Mouse (Mus musculus) lung, embryonic 16.5 days (tissue): Measurements from ENCODE around the gene Cdiptos. TPM values are rescaled to one million over a fixed set of nuclear protein-coding genes. Genes with fewer than 3 reads are reported as not detected.

Experiments
- ATAC-seq: fragments of 200-750 bp; cut with Nextera tagmentation; 2 replicates; pipeline ENCODE4 v1.8.0; 2017; ENCODE audit warnings: low read depth, mild to moderate bottlenecking, moderate library complexity
- H3K27ac ChIP-seq: fragments of 300-500 bp; sonication (generic); 2 replicates; pipeline ENCODE4 v1.5.1; 2014; ENCODE audit warnings: mild to moderate bottlenecking, control low read depth, low read length
- H3K27me3 ChIP-seq: fragments of 300-500 bp; sonication (generic); 2 replicates; pipeline ENCODE4 v1.6.1; 2014; ENCODE audit warnings: low read depth, low read length, mixed read lengths; ENCODE audit not compliant: control insufficient read depth, insufficient read depth
- H3K36me3 ChIP-seq: fragments of 300-500 bp; sonication (generic); 2 replicates; pipeline ENCODE4 v1.6.1; 2014; ENCODE audit warnings: low read length; ENCODE audit not compliant: control insufficient read depth, insufficient read depth
- H3K4me1 ChIP-seq: fragments of 300-500 bp; sonication (generic); replicated peaks from 2 replicates; pipeline ENCODE4 v1.6.1; 2014; ENCODE audit warnings: low read length, mixed read lengths; ENCODE audit not compliant: control insufficient read depth, insufficient read depth
- H3K4me2 ChIP-seq: fragments of 300-500 bp; sonication (generic); 2 replicates; pipeline ENCODE4 v1.6.1; 2014; ENCODE audit warnings: low read depth, low read length, control low read depth
- H3K4me3 ChIP-seq: fragments of 300-500 bp; sonication (generic); 2 replicates; pipeline ENCODE4 v1.5.1; 2014; ENCODE audit warnings: mild to moderate bottlenecking, low read length, control low read depth
- H3K9ac ChIP-seq: fragments of 300-500 bp; sonication (generic); 2 replicates; pipeline ENCODE4 v1.6.1; 2014; ENCODE audit warnings: low read length, control low read depth
- H3K9me3 ChIP-seq: fragments of 300-500 bp; sonication (generic); 2 replicates; pipeline ENCODE4 v1.6.1; 2016; ENCODE audit warnings: low read length; ENCODE audit not compliant: control insufficient read depth
- WGBS: fragments of 180-500 bp; shearing (Covaris S2); extraction: QIAGEN DNeasy Blood & Tissue Kit; methylation state at CpG from one replicate; pipeline ENCODE4 v1.1.7; 2014; 5-methylcytosine and 5-hydroxymethylcytosine counted together
- polyA plus RNA-seq: library from polyadenylated mRNA; unstranded; fragments of >200 nt; fragmentation: Nextera tagmentation; extraction: Ambion mirVana; gene quantifications from 2 replicates; pipeline ENCODE4 v1.2.1, GENCODE M21; 2015

Cdiptos gene
- polyA plus RNA-seq, 1 experiment from 2014 or later, result 2.1 TPM

DNA sequence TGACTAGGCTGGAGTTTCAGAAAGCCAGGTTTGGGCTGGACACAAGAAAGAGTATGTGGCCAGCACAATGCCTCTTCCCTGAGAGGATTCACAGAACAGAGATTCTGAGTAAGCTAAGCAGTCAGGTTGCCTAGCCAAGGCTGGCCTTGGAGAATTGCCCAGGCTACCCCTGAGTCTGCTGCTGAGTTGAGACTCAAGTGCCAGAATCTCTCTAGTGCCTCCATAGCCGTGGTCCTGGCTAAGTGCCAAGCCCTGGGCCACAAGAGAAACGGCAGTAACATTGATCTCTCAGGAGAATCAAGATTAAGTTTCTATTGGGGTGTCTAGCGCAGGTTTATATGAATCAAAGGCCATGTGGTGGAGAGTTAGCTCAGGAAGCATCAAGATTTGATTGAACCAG is 10.3 kb downstream of the Cdiptos start:
- H3K36me3 ChIP-seq, result no peaks in the 10 kb centered on the region

GRCm38 (mm10) chr7:126963548-126964286 is 12.2 kb downstream of the Cdiptos start:
- Histone ChIP-seq H3K4me3 (no peak overlapping the region), H3K9ac (no peak overlapping the region), H3K36me3 (no peaks in the 10 kb centered on the region), H3K27me3 (peaks cover 10% of the 10 kb centered on the region), H3K4me2 (no peak overlapping the region), H3K4me1 (no peaks in the 10 kb centered on the region), H3K27ac (no peak overlapping the region), H3K9me3 (no peaks in the 10 kb centered on the region)
- 0 out of 2 replicates have a peak, but pooled peaks have one; percentile 49 for ATAC-seq
- WGBS, result 27% methylated on average over 19 of the region's 19 CpGs

More for the DNA sequence above, 10.3 kb downstream of the Cdiptos start:
- Histone ChIP-seq H3K4me3 (no peak overlapping the region), H3K4me2 (no peak overlapping the region), H3K9me3 (no peaks in the 10 kb centered on the region), H3K27me3 (peaks cover 10% of the 10 kb centered on the region), H3K9ac (no peak overlapping the region), H3K4me1 (no peaks in the 10 kb centered on the region), H3K27ac (no peak overlapping the region)
- no peak for ATAC-seq
- 39% methylated on average over 3 of the region's 3 CpGs for WGBS

DNA sequence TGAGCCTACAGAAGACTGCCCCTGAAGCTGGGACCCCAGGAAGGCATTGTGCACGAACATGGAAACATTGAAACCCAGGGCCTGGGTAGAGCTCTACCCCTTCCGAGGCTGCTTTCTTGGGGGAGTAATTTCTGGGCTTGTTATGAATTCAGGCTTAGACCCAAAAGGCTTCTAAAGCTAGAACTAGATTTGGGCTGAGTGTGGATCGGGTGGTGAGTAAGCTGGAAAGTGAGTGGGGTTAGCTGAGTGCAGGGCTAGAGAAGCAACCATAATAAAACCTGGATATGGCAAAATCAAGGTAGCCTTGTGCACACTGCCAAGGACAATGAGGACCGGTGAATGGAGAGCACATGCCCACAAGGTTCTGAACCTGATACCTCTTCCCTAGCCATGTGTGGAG is 13.9 kb downstream of the Cdiptos start:
- 85% methylated on average over 4 of the region's 4 CpGs for WGBS
- H3K4me2 ChIP-seq, result no peak overlapping the region
- H3K4me1 ChIP-seq, result no peaks in the 10 kb centered on the region
- H3K4me3 ChIP-seq, result no peak overlapping the region
- H3K9ac ChIP-seq, result no peak overlapping the region
- ATAC-seq, result no peak
- H3K36me3 ChIP-seq, result no peaks in the 10 kb centered on the region
- no peaks in the 10 kb centered on the region for H3K9me3 ChIP-seq
- peaks cover 10% of the 10 kb centered on the region for H3K27me3 ChIP-seq
- H3K27ac ChIP-seq, result no peak overlapping the region

DNA sequence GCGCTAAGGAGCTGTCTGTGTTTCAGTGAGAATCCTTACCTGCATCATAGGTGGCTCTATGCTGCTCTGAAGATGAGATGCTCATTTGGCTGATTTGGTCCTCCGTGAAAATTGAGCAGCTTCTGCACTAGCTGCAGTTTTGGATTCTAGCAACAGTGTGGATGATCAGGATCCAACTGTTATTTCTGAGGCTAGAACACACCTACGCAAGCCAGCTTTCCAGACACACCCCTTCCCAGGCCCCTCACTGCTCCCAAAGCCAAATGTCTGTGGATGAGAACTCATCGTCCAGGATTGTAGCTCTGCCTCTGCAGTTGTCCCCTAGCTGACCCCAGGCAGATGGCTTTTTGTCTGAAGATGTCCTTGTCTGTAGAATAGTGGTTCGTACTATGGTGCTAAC is 14.8 kb downstream of the Cdiptos start:
- ATAC-seq, result no peak
- WGBS, result 81% methylated on average over 5 of the region's 5 CpGs
- no peaks in the 10 kb centered on the region for H3K4me1 ChIP-seq
- no peaks in the 10 kb centered on the region for H3K36me3 ChIP-seq
- no peak overlapping the region for H3K4me2 ChIP-seq
- H3K4me3 ChIP-seq, result no peak overlapping the region
- H3K27ac ChIP-seq, result no peak overlapping the region
- H3K9ac ChIP-seq, result no peak overlapping the region
- peaks cover 10% of the 10 kb centered on the region for H3K27me3 ChIP-seq
- no peaks in the 10 kb centered on the region for H3K9me3 ChIP-seq

DNA sequence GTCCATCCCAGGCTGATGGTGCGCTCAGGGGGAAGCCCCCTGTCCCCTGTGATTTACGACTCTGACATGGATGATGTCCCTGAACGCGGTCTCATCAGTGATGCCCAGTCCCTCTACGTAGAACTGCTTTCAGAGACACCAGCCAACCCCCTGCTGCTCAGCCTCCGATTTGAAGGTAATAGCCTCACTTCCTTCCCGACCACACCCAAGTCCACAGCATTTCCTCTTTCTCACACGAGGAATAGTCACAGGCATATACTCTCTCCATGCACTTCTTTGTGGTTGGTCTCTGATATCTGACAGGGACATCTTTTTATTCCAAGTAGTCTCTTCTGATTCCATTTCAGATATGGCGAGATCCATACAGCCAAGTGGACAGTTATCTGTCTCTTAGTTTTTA is 16.1 kb downstream of the Cdiptos start:
- WGBS, result 46% methylated on average over 9 of the region's 9 CpGs
- Histone ChIP-seq H3K4me2 (no peak overlapping the region), H3K27me3 (peaks cover 10% of the 10 kb centered on the region), H3K9ac (no peak overlapping the region), H3K9me3 (no peaks in the 10 kb centered on the region), H3K4me1 (no peaks in the 10 kb centered on the region), H3K36me3 (no peaks in the 10 kb centered on the region), H3K4me3 (no peak overlapping the region), H3K27ac (no peak overlapping the region)
- no peak for ATAC-seq

- no peak overlapping the region for H3K27ac ChIP-seq
- WGBS, result 63% methylated on average over 3 of the region's 3 CpGs
- H3K4me1 ChIP-seq, result no peaks in the 10 kb centered on the region
- H3K27me3 ChIP-seq, result peaks cover 15% of the 10 kb centered on the region
- no peak overlapping the region for H3K4me2 ChIP-seq
- H3K4me3 ChIP-seq, result no peak overlapping the region
- no peaks in the 10 kb centered on the region for H3K36me3 ChIP-seq
- H3K9ac ChIP-seq, result no peak overlapping the region
- ATAC-seq, result no peak
- H3K9me3 ChIP-seq, result no peaks in the 10 kb centered on the region
Measured at GRCm38 (mm10) chr7:126955125-126955524, 20.8 kb downstream of the Cdiptos start.

DNA sequence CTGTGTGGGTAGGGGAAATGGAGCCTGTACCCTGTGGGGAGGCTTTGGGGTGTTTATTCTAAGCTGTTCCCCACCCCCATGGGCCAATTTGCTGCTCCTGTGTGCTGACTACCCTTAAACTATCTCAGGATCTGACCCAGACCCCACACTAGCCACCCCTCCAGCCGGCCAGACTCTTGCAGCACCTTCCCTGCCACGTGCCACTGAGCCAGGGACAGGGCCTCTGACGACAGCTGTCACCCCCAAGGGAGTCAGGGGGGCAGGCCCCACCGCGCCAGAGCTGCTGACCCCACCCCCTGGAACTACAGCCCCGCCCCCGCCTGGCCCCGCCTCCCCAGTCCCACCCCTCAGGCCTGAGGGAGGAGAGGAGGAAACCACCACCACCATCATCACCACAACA is 23.3 kb downstream of the Cdiptos start:
- peaks cover 18% of the 10 kb centered on the region for H3K27me3 ChIP-seq

DNA sequence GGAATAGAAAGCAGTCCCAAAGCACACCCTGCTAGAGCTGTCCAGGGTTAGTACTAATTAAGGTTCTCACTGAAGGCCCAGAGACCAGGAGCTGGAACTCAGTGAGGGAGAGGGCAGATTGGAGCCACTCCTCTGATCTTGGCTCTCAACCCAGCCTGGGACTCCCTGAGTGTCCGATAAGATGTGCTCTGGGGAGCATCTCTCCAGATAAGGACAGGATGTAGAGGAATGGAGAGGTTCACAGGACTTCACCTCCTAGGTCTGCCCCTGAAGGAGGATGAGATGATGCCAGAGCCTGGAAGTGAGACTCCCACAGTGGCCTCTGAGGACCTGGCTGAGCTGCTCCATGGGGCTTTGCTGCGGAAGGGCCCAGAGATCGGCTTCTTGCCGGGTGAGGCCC is 24.2 kb downstream of the Cdiptos start:
- Histone ChIP-seq H3K27ac (no peak overlapping the region), H3K9ac (no peak overlapping the region), H3K36me3 (no peaks in the 10 kb centered on the region), H3K4me3 (no peak overlapping the region), H3K4me1 (no peaks in the 10 kb centered on the region; the same call in 1 of the 2 replicates), H3K9me3 (no peaks in the 10 kb centered on the region), H3K4me2 (no peak overlapping the region), H3K27me3 (peaks cover 18% of the 10 kb centered on the region)
- 23% methylated on average over 4 of the region's 4 CpGs for WGBS
- ATAC-seq, result no peak

More for the DNA sequence above, 23.3 kb downstream of the Cdiptos start:
- no peaks in the 10 kb centered on the region for H3K9me3 ChIP-seq
- WGBS, result 0% methylated on average over 8 of the region's 8 CpGs
- no peak overlapping the region for H3K27ac ChIP-seq
- H3K4me3 ChIP-seq, result no peak overlapping the region
- H3K36me3 ChIP-seq, result no peaks in the 10 kb centered on the region
- no peaks in the 10 kb centered on the region; the same call in 1 of the 2 replicates for H3K4me1 ChIP-seq
- H3K4me2 ChIP-seq, result no peak overlapping the region
- H3K9ac ChIP-seq, result no peak overlapping the region
- no peak for ATAC-seq

- no peak overlapping the region for H3K27ac ChIP-seq
- H3K9me3 ChIP-seq, result no peaks in the 10 kb centered on the region
- no peaks in the 10 kb centered on the region; the same call in 1 of the 2 replicates for H3K4me1 ChIP-seq
- no peak overlapping the region for H3K4me2 ChIP-seq
- H3K9ac ChIP-seq, result no peak overlapping the region
- no peak for ATAC-seq
- no peaks in the 10 kb centered on the region for H3K36me3 ChIP-seq
- H3K27me3 ChIP-seq, result peaks cover 18% of the 10 kb centered on the region
- H3K4me3 ChIP-seq, result peak overlapping the region; percentile 5; the same call in 1 of the 2 replicates
- WGBS, result 8% methylated on average over 26 of the region's 26 CpGs
Measured at GRCm38 (mm10) chr7:126950647-126951615, 25.0 kb downstream of the Cdiptos start.
